Mouse (Mus musculus): ENCODE results near the gene Cad.
A peak's percentile ranks its signal among the peaks of the same experiment; 100 is the strongest.

Cad gene

DNA sequence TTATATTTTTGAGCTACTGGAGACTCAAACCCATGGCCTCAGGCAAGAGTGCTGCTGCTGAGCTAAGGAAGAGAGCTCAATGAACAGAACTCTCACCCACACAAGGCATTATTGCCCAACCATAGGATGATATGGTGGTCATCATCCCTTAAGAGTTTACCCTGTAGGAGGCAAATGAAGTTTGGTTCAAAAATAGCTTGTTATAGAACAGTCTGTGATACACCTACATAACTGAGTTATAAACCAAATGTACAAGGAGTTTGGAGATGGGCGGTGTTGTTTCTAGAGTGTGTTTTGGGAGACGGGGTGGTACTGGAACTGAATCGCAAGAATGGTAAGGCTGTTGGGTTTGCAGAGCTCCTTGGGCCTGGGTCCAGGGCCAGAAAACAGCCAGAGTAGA, 15.2 kb downstream of the Cad start:
- DNase-seq (ENCODE audit: low read depth, low spot score), result no peak

DNA sequence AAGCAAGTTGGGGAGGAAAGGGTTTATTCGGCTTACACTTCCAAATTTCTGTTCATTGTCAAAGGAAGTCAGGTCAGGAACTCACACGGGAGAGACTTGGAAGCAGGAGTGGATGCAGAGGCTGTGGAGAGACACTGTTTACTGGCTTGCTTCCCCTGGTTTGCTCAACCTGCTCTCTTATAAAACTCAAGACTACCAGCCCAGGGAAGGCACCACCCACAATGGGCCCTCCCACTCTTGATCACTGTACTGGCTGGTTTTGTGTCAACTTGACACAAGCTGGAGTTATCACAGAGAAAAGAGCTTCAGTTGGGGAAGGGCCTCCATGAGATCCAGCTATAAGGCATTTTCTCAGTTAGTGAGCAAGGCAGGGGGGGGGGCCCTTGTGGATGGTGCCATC, 16.5 kb downstream of the Cad start:
- DNase-seq (ENCODE audit: low read depth, low spot score), result no peak

GRCm38 (mm10) chr5:31071821-31072220, 17.2 kb downstream of the Cad start:
- DNase-seq (ENCODE audit: low read depth, low spot score), result no peak

GRCm38 (mm10) chr5:31073176-31073575, 18.6 kb downstream of the Cad start:
- no peak for DNase-seq (ENCODE audit: low read depth, low spot score)

- DNase-seq (ENCODE audit: low read depth, low spot score), result no peak
Observed at GRCm38 (mm10) chr5:31076346-31076745, 21.8 kb downstream of the Cad start.

DNA sequence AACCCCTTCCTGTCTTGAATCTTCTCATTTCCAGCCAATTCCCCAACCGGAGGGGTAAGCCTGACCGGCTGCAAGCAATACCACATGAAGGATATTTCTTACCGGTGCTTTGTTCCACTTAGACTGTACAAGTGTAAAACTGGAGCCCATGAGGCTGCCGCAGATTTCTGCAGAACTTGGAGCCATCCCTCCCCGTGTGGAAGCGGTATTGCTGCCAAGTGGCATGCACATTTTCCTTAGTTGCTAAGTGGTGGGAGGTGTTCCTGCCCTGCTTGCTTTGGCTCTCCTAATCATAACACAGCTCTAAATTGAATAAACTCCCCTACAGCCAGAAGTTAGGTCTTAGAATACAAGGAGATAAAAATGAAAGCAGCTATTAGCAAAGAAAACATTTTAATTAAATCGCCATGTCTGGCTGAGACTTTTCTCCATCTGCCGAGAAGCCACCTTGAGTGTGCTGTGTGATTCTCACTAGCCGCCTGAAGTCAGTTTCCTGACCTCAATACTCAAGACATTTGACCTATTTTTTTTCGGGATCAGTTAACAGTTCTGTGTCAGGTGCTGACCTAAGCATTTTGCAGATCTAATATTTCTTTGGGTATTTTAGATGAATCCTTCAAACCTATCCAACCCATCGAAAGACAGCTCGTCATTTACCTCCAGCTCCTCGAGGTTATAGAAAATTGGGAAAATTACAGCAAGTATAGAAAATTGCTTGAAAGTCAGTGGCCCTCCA, 25.6 kb downstream of the Cad start:
- no peak for DNase-seq (ENCODE audit: low read depth, low spot score)

- DNase-seq (ENCODE audit: low read depth, low spot score), result no peak
Observed at GRCm38 (mm10) chr5:31080795-31081164, 26.2 kb downstream of the Cad start.

GRCm38 (mm10) chr5:31081386-31081785, 26.8 kb downstream of the Cad start:
- DNase-seq (ENCODE audit: low read depth, low spot score), result peak; percentile 70

- peak; percentile 48 for DNase-seq (ENCODE audit: low read depth, low spot score)
Observed at GRCm38 (mm10) chr5:31082355-31082754, 27.8 kb downstream of the Cad start.

GRCm38 (mm10) chr5:31082935-31083625, 28.5 kb downstream of the Cad start:
- no peak for DNase-seq (ENCODE audit: low read depth, low spot score)

DNA sequence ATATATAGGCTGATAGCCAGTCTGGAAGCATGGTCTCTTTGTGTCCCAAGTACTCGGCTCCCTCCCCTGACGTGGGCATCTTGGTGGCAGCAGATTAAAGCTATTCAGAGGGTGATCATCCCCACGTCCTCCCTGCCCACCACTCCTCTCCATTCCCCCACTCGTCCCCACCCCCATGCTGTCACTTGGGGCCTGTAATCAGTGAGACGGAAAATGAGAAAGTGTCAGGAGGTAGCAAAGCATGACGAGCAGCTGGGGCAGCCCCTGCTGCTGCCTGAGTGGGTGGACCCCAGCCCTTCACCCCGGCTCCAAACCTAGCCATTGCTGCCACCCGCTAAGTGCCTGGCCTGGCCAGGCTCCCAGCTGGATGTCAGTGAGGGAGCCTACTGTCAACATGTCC, 29.4 kb downstream of the Cad start:
- no peak for DNase-seq (ENCODE audit: low read depth, low spot score)

- no peak for DNase-seq (ENCODE audit: low read depth, low spot score)
Observed at GRCm38 (mm10) chr5:31086606-31087005, 32.0 kb downstream of the Cad start.

- no peak for DNase-seq (ENCODE audit: low read depth, low spot score)
Observed at GRCm38 (mm10) chr5:31087131-31087530, 32.6 kb downstream of the Cad start.

GRCm38 (mm10) chr5:31092231-31092975, 37.8 kb downstream of the Cad start:
- DNase-seq (ENCODE audit: low read depth, low spot score), result no peak

- peak; percentile 57 for DNase-seq (ENCODE audit: low read depth, low spot score)
Observed at GRCm38 (mm10) chr5:31093151-31094041, 38.8 kb downstream of the Cad start.

- DNase-seq (ENCODE audit: low read depth, low spot score), result no peak
Observed at GRCm38 (mm10) chr5:31094100-31094798, 39.7 kb downstream of the Cad start.

DNA sequence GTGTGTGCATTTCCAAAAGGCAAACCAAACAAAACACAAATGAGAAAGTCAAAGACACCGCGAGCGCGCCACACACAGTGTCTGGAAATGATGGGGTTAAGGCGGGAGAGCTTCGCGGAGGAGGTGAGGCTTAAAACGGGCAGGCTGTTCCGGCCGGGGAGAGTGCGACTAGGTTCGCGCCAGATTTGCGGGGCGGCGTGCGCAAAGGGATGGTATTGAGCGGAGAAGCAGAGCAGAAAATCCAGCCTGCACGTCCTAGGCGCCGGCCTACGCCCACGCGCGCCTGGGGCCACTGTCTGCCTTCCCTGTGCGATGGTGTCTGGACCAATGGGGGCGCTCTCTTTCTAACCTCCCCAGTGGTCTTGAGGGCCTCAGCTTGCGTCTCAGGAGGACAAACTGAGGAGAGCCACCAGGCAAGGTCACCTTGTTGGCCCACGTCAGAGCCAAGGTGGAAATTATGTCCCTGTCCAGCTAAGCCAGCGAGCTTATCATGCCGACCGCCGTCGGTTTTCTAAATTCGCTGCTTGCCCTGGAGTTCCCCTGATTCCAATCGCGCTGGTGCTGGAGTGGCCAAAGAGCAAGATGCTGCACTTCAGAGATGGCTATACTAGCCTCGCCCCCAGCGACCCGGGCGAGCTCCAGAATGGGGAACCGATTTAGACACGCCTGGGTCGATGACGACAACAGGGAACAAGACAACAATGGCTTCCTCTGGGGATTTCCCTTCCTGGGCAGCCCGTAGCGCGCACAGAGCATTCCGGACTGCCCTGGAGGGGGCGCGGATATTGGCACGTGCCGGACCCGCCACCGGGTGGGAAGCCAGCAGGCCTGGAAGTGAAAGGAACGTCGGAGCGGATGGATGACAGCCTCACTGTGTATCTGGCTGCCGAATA, 40.5 kb downstream of the Cad start:
- peak; percentile 76 for DNase-seq (ENCODE audit: low read depth, low spot score)

- no peak for DNase-seq (ENCODE audit: low read depth, low spot score)
Observed at GRCm38 (mm10) chr5:31095711-31096480, 41.3 kb downstream of the Cad start.

DNA sequence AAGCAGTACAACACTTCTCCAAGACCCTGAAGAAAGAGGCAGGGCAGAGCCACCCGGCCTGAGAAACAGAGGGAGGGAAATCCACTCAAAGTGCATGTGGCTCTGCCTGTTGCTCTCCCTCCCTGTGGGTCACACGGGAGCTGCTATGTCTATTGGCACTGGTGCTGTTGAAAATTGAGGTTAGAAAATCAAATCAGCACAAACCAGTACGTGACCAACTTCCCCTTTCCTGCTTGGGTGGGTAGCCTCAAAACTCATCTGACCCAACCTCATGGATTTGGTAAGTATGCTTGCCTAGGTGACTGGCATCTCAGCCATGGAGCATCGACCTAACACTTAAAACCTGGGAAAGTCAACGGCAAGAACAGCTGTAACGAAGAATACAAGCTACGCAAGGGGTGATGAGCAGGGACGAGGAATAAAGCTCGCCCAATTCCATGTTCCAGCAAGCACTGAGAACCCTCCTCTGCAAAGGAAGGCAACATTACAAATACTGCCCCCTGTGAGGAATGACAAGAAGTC, 51.3 kb downstream of the Cad start, which contains the start of gene Dnajc5g:
TSS of gene Dnajc5g (plus strand) at position 472 of the 522 bp plus-strand sequence.
- DNase-seq (ENCODE audit: low read depth, low spot score), result no peak
